Mouse (Mus musculus) forebrain, embryonic 16.5 days (tissue): ENCODE results near the gene Dffa. TPM values are rescaled to one million over a fixed set of nuclear protein-coding genes. Genes with fewer than 3 reads are reported as not detected.

Experiments
- ATAC-seq: fragments of 200-750 bp; cut with Nextera tagmentation; 2 replicates; pipeline ENCODE4 v1.8.0; 2017; ENCODE audit warnings: mild to moderate bottlenecking, moderate library complexity
- H3K27ac ChIP-seq: fragments of 300-500 bp; sonication (generic); 2 replicates; pipeline ENCODE4 v1.5.1; 2014; ENCODE audit warnings: low read length, control low read depth
- H3K27me3 ChIP-seq: fragments of 300-500 bp; sonication (generic); replicated peaks from 2 replicates; pipeline ENCODE4 v1.6.1; 2014; ENCODE audit warnings: low read length; ENCODE audit not compliant: control insufficient read depth, insufficient read depth
- H3K36me3 ChIP-seq: fragments of 300-500 bp; sonication (generic); 2 replicates; pipeline ENCODE4 v1.6.1; 2014; ENCODE audit not compliant: control insufficient read depth, insufficient read depth
- H3K4me1 ChIP-seq: fragments of 300-500 bp; sonication (generic); replicated peaks from 2 replicates; pipeline ENCODE4 v1.6.1; 2014; ENCODE audit warnings: low read length; ENCODE audit not compliant: control insufficient read depth, insufficient read depth
- H3K4me2 ChIP-seq: fragments of 300-500 bp; sonication (generic); 2 replicates; pipeline ENCODE4 v1.6.1; 2014; ENCODE audit warnings: mild to moderate bottlenecking, low read length, control low read depth
- H3K4me3 ChIP-seq: fragments of 300-500 bp; sonication (generic); replicated peaks from 2 replicates; pipeline ENCODE4 v1.5.1; 2014; ENCODE audit warnings: mild to moderate bottlenecking, low read length, control low read depth
- H3K9ac ChIP-seq: fragments of 300-500 bp; sonication (generic); replicated peaks from 2 replicates; pipeline ENCODE4 v1.6.1; 2014; ENCODE audit warnings: low read depth, low read length, control low read depth
- H3K9me3 ChIP-seq: fragments of 300-500 bp; sonication (generic); 2 replicates; pipeline ENCODE4 v1.6.1; 2016; ENCODE audit warnings: low read length; ENCODE audit not compliant: control insufficient read depth
- WGBS: fragments of 180-500 bp; shearing (Covaris S2); extraction: QIAGEN DNeasy Blood & Tissue Kit; methylation state at CpG from one replicate; pipeline ENCODE4 v1.1.7; 2014; 5-methylcytosine and 5-hydroxymethylcytosine counted together
- polyA plus RNA-seq: library from polyadenylated mRNA; unstranded; fragments of >200 nt; fragmentation: Nextera tagmentation; extraction: Ambion mirVana; gene quantifications from 2 replicates; pipeline ENCODE4 v1.2.1, GENCODE M21; 2015

The Dffa gene
- 24.0 and 26.3 TPM in 2 replicates for polyA plus RNA-seq

- no peaks in the 10 kb centered on the region for H3K9me3 ChIP-seq
- WGBS = under 1% methylated on average over 35 of the region's 35 CpGs
- peak within 1 kb of the TSS; percentile 85 for H3K4me3 ChIP-seq
- H3K4me1 ChIP-seq = peaks cover 11% of the 10 kb centered on the region
- no peaks in the 10 kb centered on the region for H3K27me3 ChIP-seq
- peak within 1 kb of the TSS; percentile 87 for H3K9ac ChIP-seq
- peak within 1 kb of the TSS; percentile 93 for H3K4me2 ChIP-seq
- H3K36me3 ChIP-seq = peaks cover 4% of the 10 kb centered on the region; the same call in 1 of the 2 replicates
- 0 out of 2 replicates have a peak within 1 kb of the TSS, but pooled peaks have one; percentile 24 for H3K27ac ChIP-seq
- ATAC-seq = peak; percentile 91
Observed at GRCm38 (mm10) chr4:149103875-149104561, at the start of gene Dffa. Gene Dffa, plus strand, starts transcription at chr4:149104146.

GRCm38 (mm10) chr4:149055847-149056246, 48.1 kb upstream of the Dffa start:
- ATAC-seq = no peak
- H3K4me3 ChIP-seq = no peak overlapping the region
- H3K9ac ChIP-seq = no peak overlapping the region
- no peak overlapping the region for H3K4me2 ChIP-seq
- no peaks in the 10 kb centered on the region for H3K36me3 ChIP-seq
- peaks cover 25% of the 10 kb centered on the region for H3K4me1 ChIP-seq
- no peak overlapping the region for H3K27ac ChIP-seq
- H3K9me3 ChIP-seq = no peaks in the 10 kb centered on the region
- 48% methylated on average over 6 of the region's 6 CpGs for WGBS
- H3K27me3 ChIP-seq = no peaks in the 10 kb centered on the region

- Histone ChIP-seq H3K27me3 (no peaks in the 10 kb centered on the region), H3K4me3 (no peak overlapping the region), H3K9ac (no peak overlapping the region), H3K36me3 (no peaks in the 10 kb centered on the region), H3K9me3 (no peaks in the 10 kb centered on the region), H3K4me1 (peaks cover 35% of the 10 kb centered on the region), H3K27ac (no peak overlapping the region), H3K4me2 (no peak overlapping the region)
- WGBS = 69% methylated on average over 16 of the region's 16 CpGs
- ATAC-seq = no peak
Observed at GRCm38 (mm10) chr4:149056957-149057356, 47.0 kb upstream of the Dffa start.

- no peaks in the 10 kb centered on the region for H3K9me3 ChIP-seq
- H3K27me3 ChIP-seq = no peaks in the 10 kb centered on the region
- peaks cover 35% of the 10 kb centered on the region for H3K4me1 ChIP-seq
- no peak overlapping the region for H3K9ac ChIP-seq
- no peak overlapping the region for H3K4me3 ChIP-seq
- no peak overlapping the region for H3K27ac ChIP-seq
- 48% methylated on average over 14 of the region's 14 CpGs for WGBS
- no peak overlapping the region for H3K4me2 ChIP-seq
- no peak for ATAC-seq
- H3K36me3 ChIP-seq = no peaks in the 10 kb centered on the region
Observed at GRCm38 (mm10) chr4:149057470-149057869, 46.5 kb upstream of the Dffa start.

DNA sequence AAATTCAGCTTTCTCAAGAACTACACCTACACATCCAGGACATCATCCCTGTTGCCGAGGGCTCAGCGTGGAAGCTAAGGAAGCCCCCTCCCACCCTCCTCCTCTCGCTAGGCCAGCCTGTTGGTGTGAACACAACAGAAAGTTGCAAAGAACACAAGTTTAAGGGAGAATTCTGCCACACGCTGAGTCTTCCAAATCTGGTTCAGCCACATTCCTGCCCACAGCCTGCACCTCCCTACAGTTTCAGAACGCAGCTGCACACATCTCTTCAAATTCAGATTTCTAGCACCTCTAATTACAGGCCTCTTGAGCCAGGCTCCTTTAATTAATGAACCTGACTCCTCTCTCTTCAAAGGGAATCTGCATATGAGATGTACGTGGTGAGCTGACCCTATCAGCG, 45.6 kb upstream of the Dffa start:
- no peaks in the 10 kb centered on the region for H3K36me3 ChIP-seq
- WGBS = 26% methylated on average over 7 of the region's 7 CpGs
- peaks cover 35% of the 10 kb centered on the region for H3K4me1 ChIP-seq
- H3K27me3 ChIP-seq = no peaks in the 10 kb centered on the region
- no peak overlapping the region for H3K4me2 ChIP-seq
- no peak overlapping the region for H3K27ac ChIP-seq
- no peaks in the 10 kb centered on the region for H3K9me3 ChIP-seq
- no peak overlapping the region for H3K4me3 ChIP-seq
- H3K9ac ChIP-seq = no peak overlapping the region
- ATAC-seq = no peak

DNA sequence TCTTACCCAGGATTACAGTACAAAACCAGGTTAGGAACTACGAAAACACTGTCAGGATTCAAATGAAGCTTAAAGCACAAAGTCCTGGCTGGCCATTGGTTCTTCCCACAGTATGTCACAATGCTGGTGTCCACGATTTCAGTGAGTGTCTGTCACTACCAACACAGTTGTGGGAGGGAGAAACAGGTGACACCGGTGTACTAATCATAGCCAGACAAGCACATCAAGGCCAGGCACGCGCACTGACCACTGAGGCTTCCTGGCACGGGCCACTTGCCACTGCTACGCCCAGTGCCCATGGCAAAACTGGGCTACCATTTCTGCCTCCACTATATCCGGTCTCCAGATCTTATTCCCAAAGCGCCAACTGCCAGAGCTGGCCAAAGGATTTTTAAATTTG, 44.2 kb upstream of the Dffa start:
- no peaks in the 10 kb centered on the region for H3K36me3 ChIP-seq
- no peak for ATAC-seq
- H3K27me3 ChIP-seq = no peaks in the 10 kb centered on the region
- 90% methylated on average over 9 of the region's 9 CpGs for WGBS
- H3K9ac ChIP-seq = no peak overlapping the region
- H3K4me1 ChIP-seq = peaks cover 41% of the 10 kb centered on the region
- no peak overlapping the region for H3K27ac ChIP-seq
- no peak overlapping the region for H3K4me2 ChIP-seq
- H3K4me3 ChIP-seq = no peak overlapping the region
- H3K9me3 ChIP-seq = no peaks in the 10 kb centered on the region

GRCm38 (mm10) chr4:149060621-149061431, 43.1 kb upstream of the Dffa start:
- Histone ChIP-seq H3K36me3 (no peaks in the 10 kb centered on the region), H3K4me3 (no peak overlapping the region), H3K9ac (no peak overlapping the region), H3K4me1 (peaks cover 41% of the 10 kb centered on the region), H3K27ac (no peak overlapping the region), H3K9me3 (no peaks in the 10 kb centered on the region), H3K4me2 (no peak overlapping the region), H3K27me3 (no peaks in the 10 kb centered on the region)
- no peak; the same call in 1 of the 2 replicates for ATAC-seq
- 37% methylated on average over 14 of the region's 14 CpGs for WGBS

DNA sequence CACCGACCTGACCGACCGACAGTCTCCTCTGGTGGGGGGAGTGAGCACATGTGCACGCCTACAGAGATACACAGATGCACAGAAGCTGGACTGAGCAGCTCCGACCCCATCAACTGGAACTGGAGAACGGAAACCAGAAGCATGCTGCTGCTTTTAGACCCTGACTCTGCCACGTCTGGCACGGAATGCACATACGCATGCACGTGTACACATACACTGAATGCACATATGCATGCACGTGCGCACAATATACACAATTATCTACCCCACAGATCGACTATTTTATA, 42.6 kb upstream of the Dffa start:
- H3K9ac ChIP-seq = no peak overlapping the region
- no peak overlapping the region for H3K4me2 ChIP-seq
- no peak overlapping the region for H3K4me3 ChIP-seq
- H3K27me3 ChIP-seq = no peaks in the 10 kb centered on the region
- peaks cover 41% of the 10 kb centered on the region for H3K4me1 ChIP-seq
- WGBS = 74% methylated on average over 13 of the region's 13 CpGs
- H3K36me3 ChIP-seq = no peaks in the 10 kb centered on the region
- no peak for ATAC-seq
- H3K9me3 ChIP-seq = no peaks in the 10 kb centered on the region
- H3K27ac ChIP-seq = no peak overlapping the region

DNA sequence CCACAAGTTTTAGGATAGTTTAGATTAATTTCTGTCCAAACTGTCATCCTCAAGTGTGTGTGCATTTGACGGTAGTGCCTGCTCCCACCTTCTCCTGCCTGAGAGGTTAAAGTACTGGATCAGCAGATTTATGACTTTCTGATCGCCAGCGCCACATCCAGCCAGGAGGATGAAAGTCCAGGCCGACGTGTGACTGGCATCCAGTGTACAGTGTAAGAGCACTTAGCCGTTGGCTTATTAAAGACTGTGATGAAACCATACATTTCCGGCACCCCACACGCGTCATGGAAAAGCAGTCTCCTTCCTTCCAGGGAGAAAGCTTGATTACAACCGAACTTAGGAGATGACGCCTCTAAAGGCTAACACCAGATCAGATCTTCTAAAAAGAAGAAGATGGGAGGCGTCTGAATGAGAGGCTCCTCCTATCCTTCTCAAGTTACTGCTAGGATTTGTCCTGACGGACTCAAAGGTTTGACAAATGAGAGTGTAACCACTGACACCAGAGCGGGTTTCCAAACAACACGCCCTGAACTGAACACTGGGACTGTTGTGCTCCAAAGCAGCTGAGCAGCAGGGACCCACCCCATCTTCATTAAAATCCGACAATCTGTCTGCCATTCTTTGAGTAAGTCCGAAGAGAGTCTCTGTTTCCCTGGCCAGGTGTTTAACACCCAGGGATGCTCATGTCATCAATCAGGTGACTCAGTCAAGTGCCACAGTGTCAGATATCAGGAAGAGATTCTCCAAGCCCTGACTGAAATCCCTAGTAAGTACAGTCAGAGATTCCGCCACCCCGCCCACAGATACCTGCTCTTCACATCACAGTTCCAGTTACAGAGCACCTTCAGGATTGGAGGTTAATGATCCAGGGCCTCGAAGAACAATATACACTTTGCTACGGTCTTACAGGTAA, 41.3 kb upstream of the Dffa start:
- no peak for ATAC-seq
- no peaks in the 10 kb centered on the region for H3K36me3 ChIP-seq
- no peak overlapping the region for H3K27ac ChIP-seq
- no peak overlapping the region for H3K9ac ChIP-seq
- no peak overlapping the region for H3K4me3 ChIP-seq
- no peaks in the 10 kb centered on the region for H3K27me3 ChIP-seq
- no peaks in the 10 kb centered on the region for H3K9me3 ChIP-seq
- 67% methylated on average over 21 of the region's 21 CpGs for whole genome bisulfite sequencing
- no peak overlapping the region for H3K4me2 ChIP-seq
- peaks cover 32% of the 10 kb centered on the region for H3K4me1 ChIP-seq
